Mouse (Mus musculus) embryonic facial prominence, embryonic 15.5 days (tissue): ENCODE results near the gene Ccdc107. TPM values are rescaled to one million over a fixed set of nuclear protein-coding genes. Genes with fewer than 3 reads are reported as not detected.

Source experiments
- ATAC-seq: fragments of 200-750 bp; cut with Nextera tagmentation; 2 replicates; pipeline ENCODE4 v1.8.0; 2017; ENCODE audit warnings: low read depth, moderate TSS enrichment; ENCODE audit not compliant: insufficient number of reproducible peaks, low FRiP score, low TSS enrichment
- H3K27ac ChIP-seq: fragments of 300-500 bp; sonication (generic); replicated peaks from 2 replicates; pipeline ENCODE4 v1.5.1; 2015; ENCODE audit warnings: mild to moderate bottlenecking, inconsistent platforms
- H3K27me3 ChIP-seq: fragments of 300-500 bp; sonication (generic); 2 replicates; pipeline ENCODE4 v1.6.1; 2015; ENCODE audit warnings: inconsistent platforms
- H3K36me3 ChIP-seq: fragments of 300-500 bp; sonication (generic); 2 replicates; pipeline ENCODE4 v1.6.1; 2015; ENCODE audit warnings: mild to moderate bottlenecking, inconsistent platforms
- H3K4me1 ChIP-seq: fragments of 300-500 bp; sonication (generic); 2 replicates; pipeline ENCODE4 v1.6.1; 2015; ENCODE audit warnings: inconsistent platforms
- H3K4me2 ChIP-seq: fragments of 300-500 bp; sonication (generic); replicated peaks from 2 replicates; pipeline ENCODE4 v1.6.1; 2015; ENCODE audit warnings: mild to moderate bottlenecking, inconsistent platforms
- H3K4me3 ChIP-seq: fragments of 300-500 bp; sonication (generic); replicated peaks from 2 replicates; pipeline ENCODE4 v1.5.1; 2015; ENCODE audit warnings: mild to moderate bottlenecking, inconsistent platforms
- H3K9ac ChIP-seq: fragments of 300-500 bp; sonication (generic); 2 replicates; pipeline ENCODE4 v1.6.1; 2015; ENCODE audit warnings: inconsistent platforms
- H3K9me3 ChIP-seq: fragments of 300-500 bp; sonication (generic); replicated peaks from 2 replicates; pipeline ENCODE4 v1.6.1; 2016; ENCODE audit warnings: inconsistent platforms
- WGBS: fragments of 180-500 bp; shearing (Covaris S2); methylation state at CpG from one replicate; pipeline ENCODE4 v1.1.7; 2015; 5-methylcytosine and 5-hydroxymethylcytosine counted together
- polyA plus RNA-seq: library from polyadenylated mRNA; unstranded; fragments of >200 nt; fragmentation: Nextera tagmentation; extraction: Ambion mirVana; gene quantifications from 2 replicates; pipeline ENCODE4 v1.2.1, GENCODE M21; 2015

Ccdc107 gene
- polyA plus RNA-seq, 1 experiment from 2014 or later, result 71.7 TPM

- Histone ChIP-seq H3K36me3 (no peaks in the 10 kb centered on the region), H3K4me3 (no peak overlapping the region)
- WGBS, result 82% methylated on average over 7 of the region's 7 CpGs
Observed at GRCm38 (mm10) chr4:43466872-43467271, 25.8 kb upstream of the Ccdc107 start.

DNA sequence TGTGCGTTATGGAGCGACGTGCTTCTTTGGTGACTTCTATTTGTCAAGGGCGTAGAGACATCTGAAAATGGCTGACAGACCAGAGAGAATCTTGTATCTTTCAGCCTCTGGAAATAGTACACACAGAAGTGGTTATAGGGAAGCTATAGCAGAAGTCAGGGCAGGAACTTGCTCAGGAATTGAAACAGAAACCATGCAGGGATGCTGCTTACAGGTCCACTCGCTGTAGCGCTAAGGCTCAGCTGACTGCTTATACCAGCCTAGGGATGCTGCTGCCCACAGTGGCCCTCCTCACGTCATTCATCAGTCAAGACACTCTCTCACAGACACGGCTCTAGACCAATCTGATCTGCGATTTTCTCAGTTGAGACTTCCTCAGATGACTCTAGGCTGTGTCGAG lies 22.4 kb upstream of the Ccdc107 start:
- Histone ChIP-seq H3K9me3 (no peaks in the 10 kb centered on the region), H3K36me3 (no peaks in the 10 kb centered on the region), H3K4me1 (0 out of 2 replicates have a peak, but pooled peaks cover 5% of the 10 kb centered on the region), H3K27ac (no peak overlapping the region), H3K4me3 (no peak overlapping the region), H3K27me3 (no peaks in the 10 kb centered on the region), H3K4me2 (no peak overlapping the region), H3K9ac (no peak overlapping the region)
- 85% methylated on average over 10 of the region's 10 CpGs for WGBS
- ATAC-seq, result no peak

More at GRCm38 (mm10) chr4:43466872-43467271, 25.8 kb upstream of the Ccdc107 start:
- 0 out of 2 replicates have a peak, but pooled peaks cover 5% of the 10 kb centered on the region for H3K4me1 ChIP-seq
- H3K27ac ChIP-seq, result no peak overlapping the region
- no peak for ATAC-seq
- H3K9ac ChIP-seq, result no peak overlapping the region
- no peaks in the 10 kb centered on the region for H3K9me3 ChIP-seq
- H3K27me3 ChIP-seq, result no peaks in the 10 kb centered on the region
- H3K4me2 ChIP-seq, result no peak overlapping the region

GRCm38 (mm10) chr4:43473636-43474035 lies 19.1 kb upstream of the Ccdc107 start:
- H3K9ac ChIP-seq, result no peak overlapping the region
- ATAC-seq, result no peak
- 67% methylated on average over 1 of the region's 1 CpGs for WGBS
- H3K9me3 ChIP-seq, result no peaks in the 10 kb centered on the region
- no peak overlapping the region for H3K27ac ChIP-seq
- peaks cover 7% of the 10 kb centered on the region for H3K4me1 ChIP-seq
- H3K36me3 ChIP-seq, result no peaks in the 10 kb centered on the region
- H3K4me2 ChIP-seq, result no peak overlapping the region
- no peak overlapping the region for H3K4me3 ChIP-seq
- H3K27me3 ChIP-seq, result no peaks in the 10 kb centered on the region

GRCm38 (mm10) chr4:43476604-43477003 lies 16.1 kb upstream of the Ccdc107 start:
- H3K36me3 ChIP-seq, result no peaks in the 10 kb centered on the region
- no peaks in the 10 kb centered on the region for H3K27me3 ChIP-seq
- H3K4me2 ChIP-seq, result no peak overlapping the region
- ATAC-seq, result no peak
- no peak overlapping the region for H3K27ac ChIP-seq
- no peaks in the 10 kb centered on the region for H3K9me3 ChIP-seq
- H3K4me1 ChIP-seq, result peaks cover 7% of the 10 kb centered on the region
- H3K9ac ChIP-seq, result no peak overlapping the region
- H3K4me3 ChIP-seq, result no peak overlapping the region
- WGBS, result 89% methylated on average over 6 of the region's 6 CpGs

GRCm38 (mm10) chr4:43477857-43478533 lies 14.7 kb upstream of the Ccdc107 start:
- peak overlapping the region; percentile 23; the same call in 1 of the 2 replicates for H3K27ac ChIP-seq
- peak overlapping the region; percentile 47 for H3K4me2 ChIP-seq
- 22% methylated on average over 11 of the region's 11 CpGs for WGBS
- no peaks in the 10 kb centered on the region for H3K9me3 ChIP-seq
- peaks cover 9% of the 10 kb centered on the region for H3K4me1 ChIP-seq
- no peaks in the 10 kb centered on the region for H3K36me3 ChIP-seq
- peak; percentile 87 for ATAC-seq
- 0 out of 2 replicates have a peak overlapping the region, but pooled peaks have one; percentile 23 for H3K9ac ChIP-seq
- no peaks in the 10 kb centered on the region for H3K27me3 ChIP-seq
- peak overlapping the region; percentile 38 for H3K4me3 ChIP-seq

DNA sequence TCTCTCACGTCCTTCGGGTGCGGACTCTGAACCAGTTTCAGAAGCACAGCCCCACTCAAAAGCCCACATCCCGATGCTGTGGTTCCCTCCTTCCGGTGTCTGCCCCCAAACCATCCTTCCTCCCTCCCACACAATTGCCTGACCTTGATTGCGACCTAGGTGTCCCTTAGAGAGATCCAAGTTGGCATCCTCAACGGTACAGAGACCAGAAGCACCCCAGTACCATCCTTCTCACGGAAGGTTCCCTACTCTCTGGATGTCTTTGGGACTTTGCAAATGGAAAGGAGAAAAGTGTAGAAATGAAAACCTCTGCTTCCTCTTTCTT lies 14.2 kb upstream of the Ccdc107 start:
- no peaks in the 10 kb centered on the region for H3K27me3 ChIP-seq
- no peaks in the 10 kb centered on the region for H3K9me3 ChIP-seq
- peaks cover 9% of the 10 kb centered on the region for H3K4me1 ChIP-seq
- 0 out of 2 replicates have a peak, but pooled peaks have one; percentile 11 for ATAC-seq
- 0 out of 2 replicates have a peak overlapping the region, but pooled peaks have one; percentile 23 for H3K9ac ChIP-seq
- 50% methylated on average over 8 of the region's 8 CpGs for WGBS
- H3K4me2 ChIP-seq, result peak overlapping the region; percentile 47
- H3K36me3 ChIP-seq, result no peaks in the 10 kb centered on the region
- H3K27ac ChIP-seq, result peak overlapping the region; percentile 23; the same call in 1 of the 2 replicates
- H3K4me3 ChIP-seq, result peak overlapping the region; percentile 38

- no peak for ATAC-seq
- no peak overlapping the region for H3K9ac ChIP-seq
- H3K4me3 ChIP-seq, result no peak overlapping the region; the same call in 1 of the 2 replicates
- no peaks in the 10 kb centered on the region for H3K27me3 ChIP-seq
- H3K4me1 ChIP-seq, result peaks cover 9% of the 10 kb centered on the region
- H3K36me3 ChIP-seq, result no peaks in the 10 kb centered on the region
- H3K4me2 ChIP-seq, result peak overlapping the region; percentile 25; the same call in 1 of the 2 replicates
- 44% methylated on average over 24 of the region's 24 CpGs for WGBS
- H3K27ac ChIP-seq, result no peak overlapping the region
- H3K9me3 ChIP-seq, result no peaks in the 10 kb centered on the region
Observed at GRCm38 (mm10) chr4:43478906-43479832, 13.5 kb upstream of the Ccdc107 start.

DNA sequence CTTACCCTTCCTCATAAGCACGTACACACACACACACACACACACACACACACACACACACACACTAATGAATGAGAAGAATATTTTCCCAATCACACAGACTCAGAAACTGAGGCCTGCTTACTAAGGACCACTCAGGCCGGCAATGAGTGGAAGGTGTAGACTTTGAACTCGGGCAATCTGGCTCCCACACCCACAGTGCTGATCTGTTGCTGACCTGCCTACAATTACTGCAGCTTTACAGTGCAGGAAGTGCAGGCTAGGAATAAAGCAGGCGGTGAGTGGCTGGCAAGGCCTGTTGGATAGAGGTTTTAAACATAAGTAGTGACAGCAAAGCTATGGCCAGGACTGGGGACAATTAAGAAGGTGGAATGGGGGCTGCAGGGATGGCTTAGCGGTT lies 11.7 kb upstream of the Ccdc107 start:
- Histone ChIP-seq H3K9me3 (no peaks in the 10 kb centered on the region), H3K4me1 (peaks cover 9% of the 10 kb centered on the region), H3K36me3 (no peaks in the 10 kb centered on the region), H3K27ac (no peak overlapping the region), H3K9ac (no peak overlapping the region), H3K27me3 (no peaks in the 10 kb centered on the region), H3K4me3 (no peak overlapping the region), H3K4me2 (no peak overlapping the region)
- WGBS, result 77% methylated on average over 5 of the region's 5 CpGs
- ATAC-seq, result no peak

DNA sequence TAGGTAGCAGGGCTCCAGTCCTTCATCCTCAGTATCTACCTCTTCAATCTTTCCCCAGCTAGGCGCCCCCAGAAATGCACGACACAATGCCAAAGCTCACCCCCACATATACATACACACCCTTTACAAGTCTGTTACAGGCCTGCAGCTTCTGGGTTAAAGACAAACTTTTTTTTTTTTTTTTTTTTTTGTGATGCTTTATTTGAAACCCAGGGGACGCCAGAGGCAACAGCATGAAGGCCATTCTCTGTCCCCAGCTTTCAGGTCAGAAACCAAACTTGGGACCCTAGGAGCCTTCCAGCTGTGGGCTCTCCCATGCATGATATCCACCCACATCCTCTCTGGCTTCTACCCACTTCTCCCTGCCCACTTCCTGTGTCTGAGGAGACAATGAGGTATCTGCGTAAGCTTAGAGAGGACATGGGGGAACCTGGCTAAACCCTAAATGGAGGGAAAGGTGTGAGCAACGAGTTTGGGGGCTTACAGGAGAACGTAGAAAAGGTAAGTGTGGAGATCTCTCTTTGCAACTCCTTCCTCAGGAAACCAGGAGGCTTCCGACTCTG lies 10.7 kb upstream of the Ccdc107 start:
- no peak overlapping the region for H3K4me3 ChIP-seq
- H3K9me3 ChIP-seq, result no peaks in the 10 kb centered on the region
- H3K9ac ChIP-seq, result no peak overlapping the region
- H3K27me3 ChIP-seq, result no peaks in the 10 kb centered on the region
- H3K4me2 ChIP-seq, result no peak overlapping the region
- H3K27ac ChIP-seq, result no peak overlapping the region
- peaks cover 9% of the 10 kb centered on the region for H3K4me1 ChIP-seq
- 65% methylated on average over 7 of the region's 7 CpGs for WGBS
- ATAC-seq, result no peak
- no peaks in the 10 kb centered on the region for H3K36me3 ChIP-seq

GRCm38 (mm10) chr4:43482591-43482990 lies 10.1 kb upstream of the Ccdc107 start:
- H3K36me3 ChIP-seq, result no peaks in the 10 kb centered on the region
- no peak overlapping the region for H3K27ac ChIP-seq
- 72% methylated on average over 10 of the region's 10 CpGs for WGBS
- no peaks in the 10 kb centered on the region for H3K9me3 ChIP-seq
- no peak overlapping the region for H3K4me2 ChIP-seq
- H3K27me3 ChIP-seq, result no peaks in the 10 kb centered on the region
- H3K4me3 ChIP-seq, result no peak overlapping the region
- no peak overlapping the region for H3K9ac ChIP-seq
- peaks cover 9% of the 10 kb centered on the region for H3K4me1 ChIP-seq
- no peak for ATAC-seq

DNA sequence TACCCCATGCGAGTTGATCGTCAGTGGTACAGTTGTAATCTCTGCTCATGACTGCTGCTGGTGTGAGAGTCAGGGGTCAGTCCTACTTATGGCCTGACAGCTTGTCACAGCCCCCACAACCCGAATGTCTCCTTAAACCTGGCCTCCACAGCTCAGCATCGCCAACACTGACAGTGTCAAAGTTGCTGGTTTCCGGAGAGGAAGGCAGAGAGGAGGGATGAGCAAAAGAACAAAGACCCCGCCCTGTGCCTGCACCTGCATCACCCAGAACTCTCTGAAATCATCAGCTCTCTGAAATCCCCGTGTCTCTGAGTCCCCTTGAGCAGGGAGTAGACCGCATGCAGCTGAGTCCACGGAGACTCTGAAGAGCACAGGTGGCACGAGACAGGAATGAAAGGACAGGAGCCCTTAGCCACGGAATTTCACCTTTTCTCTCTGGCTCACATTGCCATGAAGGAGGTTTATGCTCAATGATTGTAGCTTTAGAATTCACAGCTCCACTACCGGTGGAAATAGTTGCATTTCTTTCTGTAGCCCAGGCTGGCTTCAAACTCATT lies 9.1 kb upstream of the Ccdc107 start, which contains the start of gene Sit1:
Gene Sit1, minus strand, starts transcription at position 200 of the 557 bp plus-strand sequence.
- Histone ChIP-seq H3K9me3 (no peaks in the 10 kb centered on the region), H3K36me3 (no peaks in the 10 kb centered on the region), H3K27me3 (no peaks in the 10 kb centered on the region), H3K4me3 (no peak within 1 kb of the TSS), H3K4me1 (0 out of 2 replicates have a peak, but pooled peaks cover 2% of the 10 kb centered on the region), H3K27ac (no peak within 1 kb of the TSS), H3K4me2 (no peak within 1 kb of the TSS), H3K9ac (no peak within 1 kb of the TSS)
- WGBS, result 59% methylated on average over 12 of the region's 12 CpGs
- ATAC-seq, result no peak
